Mouse (Mus musculus): ENCODE results near the gene Pnpla2.

The Pnpla2 gene

DNA sequence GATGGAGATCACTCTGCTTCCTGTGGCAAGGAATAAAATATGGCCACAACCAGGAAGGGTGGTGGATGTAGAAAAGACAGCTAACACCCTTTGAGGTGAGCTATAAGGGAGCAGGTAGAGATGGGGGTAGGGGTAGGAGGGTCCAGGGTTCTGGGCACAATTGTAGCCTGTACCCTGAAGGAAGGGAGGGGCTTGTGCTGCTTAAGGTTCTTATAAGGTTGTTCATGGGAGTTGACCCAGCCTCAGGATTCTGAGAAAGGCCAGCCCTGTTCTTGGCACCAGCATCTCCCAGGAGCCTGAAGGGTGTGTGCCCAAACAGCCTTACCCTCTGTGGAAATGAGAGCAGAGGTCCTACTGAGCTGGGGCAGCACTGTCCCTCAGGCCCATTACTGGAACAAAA is 3.1 kb upstream of the Pnpla2 start:
- DNase-seq, result no peak

DNA sequence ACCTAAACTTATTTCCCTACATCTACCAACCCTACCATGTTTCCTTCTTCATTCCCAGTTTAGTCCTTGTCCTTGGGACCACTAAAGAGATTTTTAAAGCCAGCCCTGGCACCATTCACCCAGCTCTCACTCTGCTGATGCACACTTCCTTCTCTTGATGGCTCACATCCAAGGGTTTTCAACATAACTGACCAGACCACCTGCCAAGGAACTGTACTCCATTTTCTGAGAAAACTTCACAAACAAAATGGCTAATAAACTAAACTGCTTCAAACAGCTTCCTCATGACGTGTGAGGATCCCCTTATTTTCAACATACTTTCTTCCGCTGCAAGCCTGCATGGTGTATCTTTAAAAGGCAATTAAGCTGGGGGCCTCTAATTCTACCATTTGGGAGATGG is 1.4 kb upstream of the Pnpla2 start:
- DNase-seq, result no peak

- peak; percentile 66 for DNase-seq
Observed at GRCm38 (mm10) chr7:141455610-141456314, 764 bp downstream of the Pnpla2 start.

GRCm38 (mm10) chr7:141456739-141457138 is 1.7 kb downstream of the Pnpla2 start:
- no peak for DNase-seq

GRCm38 (mm10) chr7:141457236-141457635 is 2.2 kb downstream of the Pnpla2 start:
- DNase-seq, result no peak

DNA sequence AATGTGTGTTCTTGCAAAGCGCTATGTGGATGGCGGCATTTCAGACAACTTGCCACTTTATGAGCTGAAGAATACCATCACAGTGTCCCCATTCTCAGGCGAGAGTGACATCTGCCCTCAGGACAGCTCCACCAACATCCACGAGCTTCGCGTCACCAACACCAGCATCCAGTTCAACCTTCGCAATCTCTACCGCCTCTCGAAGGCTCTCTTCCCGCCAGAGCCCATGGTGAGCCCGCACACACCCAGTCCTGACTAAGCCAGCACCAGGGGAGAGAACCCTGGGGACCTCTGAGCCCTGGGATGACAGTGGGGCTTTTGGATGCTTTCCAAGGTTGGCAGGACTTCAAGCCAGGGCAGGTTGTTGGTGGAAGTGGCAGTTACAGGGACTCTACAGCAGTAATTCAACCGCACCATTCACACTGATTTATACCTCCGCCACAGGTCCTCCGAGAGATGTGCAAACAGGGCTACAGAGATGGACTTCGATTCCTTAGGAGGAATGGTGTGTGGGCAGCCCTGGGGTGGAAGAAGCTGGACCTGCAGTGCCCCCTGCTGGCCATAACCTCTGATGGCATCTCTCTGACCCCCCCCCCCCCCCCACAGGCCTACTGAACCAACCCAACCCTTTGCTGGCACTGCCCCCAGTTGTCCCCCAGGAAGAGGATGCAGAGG is 3.1 kb downstream of the Pnpla2 start:
- DNase-seq, result peak; percentile 60

GRCm38 (mm10) chr7:141458661-141459060 is 3.7 kb downstream of the Pnpla2 start:
- DNase-seq, result no peak

DNA sequence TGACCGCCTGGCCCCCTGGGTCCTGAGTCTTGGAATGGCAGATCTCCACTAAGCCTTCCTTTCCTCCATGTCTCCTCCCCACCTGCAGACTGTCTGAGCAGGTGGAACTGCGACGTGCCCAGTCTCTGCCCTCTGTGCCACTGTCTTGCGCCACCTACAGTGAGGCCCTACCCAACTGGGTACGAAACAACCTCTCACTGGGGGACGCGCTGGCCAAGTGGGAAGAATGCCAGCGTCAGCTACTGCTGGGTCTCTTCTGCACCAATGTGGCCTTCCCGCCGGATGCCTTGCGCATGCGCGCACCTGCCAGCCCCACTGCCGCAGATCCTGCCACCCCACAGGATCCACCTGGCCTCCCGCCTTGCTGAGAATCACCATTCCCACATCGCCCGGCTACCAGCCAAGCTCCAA is 4.3 kb downstream of the Pnpla2 start:
- no peak for DNase-seq

- DNase-seq, result no peak
Observed at GRCm38 (mm10) chr7:141460001-141460390, 5.0 kb downstream of the Pnpla2 start.

- no peak for DNase-seq
Observed at GRCm38 (mm10) chr7:141460391-141461113, 5.6 kb downstream of the Pnpla2 start, which contains the start of gene Cracr2b. Gene Cracr2b (plus strand): TSS chr7:141461094.

DNA sequence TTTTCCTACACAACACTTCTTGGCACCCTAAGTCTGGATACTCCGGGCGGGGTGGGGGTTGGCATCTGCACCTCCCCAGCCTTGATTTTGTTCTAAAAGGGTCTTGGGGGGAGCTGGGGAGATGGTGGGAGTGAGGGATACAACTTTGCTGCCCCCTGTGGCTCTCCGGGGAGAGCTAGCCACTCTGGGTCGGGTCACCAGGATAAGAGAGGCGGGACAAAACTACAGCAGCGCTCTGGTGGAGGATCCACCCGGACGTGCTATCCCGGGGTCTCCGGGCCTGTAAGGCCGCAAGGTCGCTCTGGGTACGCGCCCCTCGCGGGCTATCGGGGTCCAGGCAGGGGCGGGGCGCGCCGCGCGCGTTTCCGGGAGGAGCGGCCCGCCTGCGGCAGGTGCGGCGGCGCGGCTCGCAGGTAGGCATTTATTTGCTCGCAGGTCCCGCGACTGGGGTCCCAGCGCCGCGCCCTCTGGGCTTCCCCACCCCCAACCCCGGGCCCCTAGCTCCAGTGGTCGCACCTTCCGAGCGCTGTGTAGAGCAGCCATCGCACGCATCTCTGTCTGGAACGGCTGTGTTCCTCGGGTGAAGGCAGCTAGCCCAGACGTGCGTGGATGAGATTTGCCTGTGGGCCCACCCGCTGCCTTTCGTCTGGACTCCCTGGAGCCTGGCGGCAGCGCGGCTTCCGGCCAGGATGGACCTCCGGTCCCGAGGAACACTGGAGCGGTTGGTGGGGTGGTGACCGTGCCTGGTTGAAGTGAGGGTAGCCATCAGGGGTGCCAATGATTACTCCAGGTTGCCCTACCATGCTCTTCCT is 6.7 kb downstream of the Pnpla2 start:
- DNase-seq, result peak; percentile 44

DNA sequence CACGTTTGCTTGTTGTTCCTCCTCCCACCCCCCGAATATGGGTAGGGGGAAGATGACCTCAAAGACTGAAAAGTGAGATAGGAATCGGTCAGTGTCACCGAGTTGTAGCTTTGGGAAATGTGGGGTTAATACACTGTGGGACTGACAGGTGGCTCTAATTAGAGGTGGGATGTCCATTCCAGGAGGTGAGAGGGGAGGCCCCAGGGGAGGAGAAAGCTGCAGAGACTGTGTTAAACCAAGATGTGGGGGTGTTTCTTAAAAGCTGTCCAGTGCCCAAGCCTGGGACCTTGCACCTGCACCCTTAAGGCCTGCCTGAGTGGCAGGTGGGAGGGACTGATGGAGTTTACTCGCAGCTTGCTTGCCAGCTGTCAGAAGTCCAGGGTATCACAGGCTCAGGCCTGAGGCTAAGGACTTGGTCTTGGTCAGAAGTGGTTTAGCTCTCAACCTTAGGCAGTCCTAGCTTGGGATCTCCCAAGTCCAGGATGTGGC is 7.4 kb downstream of the Pnpla2 start:
- peak; percentile 11 for DNase-seq

DNA sequence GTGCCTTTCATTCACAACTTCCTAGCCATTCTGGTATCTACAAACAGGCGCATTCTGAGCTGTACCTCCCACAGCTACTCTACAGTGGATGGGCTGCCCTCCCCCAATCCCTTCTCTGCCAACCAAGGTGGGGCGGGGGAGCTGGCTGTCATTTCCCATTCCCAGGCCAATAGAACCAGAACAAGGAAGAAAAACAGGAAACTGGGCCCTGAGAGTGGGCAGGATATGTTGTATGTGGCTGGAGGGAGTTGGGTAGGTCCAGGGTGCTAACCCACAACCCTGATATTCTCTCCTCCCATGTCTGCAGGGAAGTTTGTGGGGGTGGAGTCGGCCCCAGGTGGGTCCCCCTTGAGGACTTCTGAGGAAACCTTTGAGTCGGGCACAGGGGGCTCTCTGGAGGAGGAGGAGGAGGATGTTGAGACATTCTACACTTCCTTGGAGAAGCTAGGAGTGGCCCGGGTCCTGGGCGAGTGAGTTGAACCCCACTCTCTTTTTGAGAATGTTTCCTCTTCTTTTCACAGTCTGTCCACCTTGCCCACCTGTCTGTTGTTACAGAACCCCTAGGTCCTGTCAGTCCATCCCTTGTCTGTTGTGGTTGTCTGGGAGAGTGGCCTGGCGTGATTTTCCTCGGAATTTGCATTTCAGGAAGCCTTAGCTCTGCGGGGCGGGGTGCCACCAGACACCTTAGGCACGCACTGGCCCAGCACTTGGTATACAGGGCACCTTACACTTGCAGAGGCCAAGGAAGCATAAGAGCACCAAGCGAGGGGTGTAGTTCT is 9.0 kb downstream of the Pnpla2 start:
- DNase-seq, result no peak

DNA sequence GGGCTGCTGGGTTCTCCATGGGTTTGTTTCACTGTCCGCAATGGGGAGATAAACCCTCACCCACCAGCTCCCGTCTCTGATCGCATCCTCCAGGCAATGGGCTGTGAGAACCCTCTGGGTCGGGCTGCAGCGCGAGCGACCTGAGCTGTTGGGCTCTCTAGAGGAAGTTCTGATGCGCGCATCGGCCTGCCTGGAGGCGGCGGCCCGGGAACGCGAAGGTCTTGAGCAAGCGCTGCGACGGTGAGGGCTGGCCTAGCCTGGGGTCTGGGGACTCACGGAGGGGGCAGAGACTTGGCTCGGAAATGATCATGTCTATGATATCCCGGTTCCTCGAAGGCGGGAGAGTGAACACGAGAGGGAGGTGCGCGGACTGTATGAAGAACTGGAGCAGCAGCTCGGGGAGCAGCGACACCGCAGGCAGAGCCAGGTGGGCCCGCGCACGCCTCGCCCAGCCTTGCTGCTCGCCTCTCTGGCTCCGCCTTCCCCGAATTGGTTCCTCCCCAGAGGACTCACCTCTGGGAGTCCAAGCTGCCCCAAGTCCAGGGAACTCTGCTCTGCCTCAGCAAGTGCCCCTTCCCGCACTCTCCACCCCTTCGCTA is 9.7 kb downstream of the Pnpla2 start:
- peak; percentile 45 for DNase-seq

GRCm38 (mm10) chr7:141465388-141466044 is 10.5 kb downstream of the Pnpla2 start:
- peak; percentile 22 for DNase-seq

GRCm38 (mm10) chr7:141466045-141466394 is 11.0 kb downstream of the Pnpla2 start:
- no peak for DNase-seq

DNA sequence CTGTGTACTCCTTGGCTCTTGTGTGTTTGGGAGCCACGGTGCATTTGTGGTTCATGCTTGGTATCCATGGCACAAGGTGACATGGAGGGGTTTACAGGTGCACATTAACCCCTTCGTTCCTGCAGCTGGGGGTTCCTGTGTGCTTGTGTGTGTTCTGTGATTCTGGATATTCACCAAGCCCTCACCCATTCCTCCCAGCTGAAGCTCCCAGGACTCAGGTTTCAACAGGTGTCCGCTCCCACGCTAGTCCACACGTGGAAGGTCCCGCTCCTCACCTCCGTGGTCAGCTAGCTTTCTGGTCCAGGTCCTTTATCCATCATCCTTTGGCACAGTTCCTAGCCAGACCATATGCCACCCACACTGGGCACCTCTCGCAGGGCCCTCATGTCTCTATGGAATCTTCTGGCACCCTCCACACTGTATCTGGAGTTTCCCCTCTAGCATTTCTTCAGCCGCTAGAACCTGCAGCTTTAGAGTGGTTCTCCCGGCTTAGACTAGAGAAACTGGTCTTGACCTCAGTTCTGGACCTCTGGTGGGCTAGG is 11.7 kb downstream of the Pnpla2 start:
- no peak for DNase-seq

DNA sequence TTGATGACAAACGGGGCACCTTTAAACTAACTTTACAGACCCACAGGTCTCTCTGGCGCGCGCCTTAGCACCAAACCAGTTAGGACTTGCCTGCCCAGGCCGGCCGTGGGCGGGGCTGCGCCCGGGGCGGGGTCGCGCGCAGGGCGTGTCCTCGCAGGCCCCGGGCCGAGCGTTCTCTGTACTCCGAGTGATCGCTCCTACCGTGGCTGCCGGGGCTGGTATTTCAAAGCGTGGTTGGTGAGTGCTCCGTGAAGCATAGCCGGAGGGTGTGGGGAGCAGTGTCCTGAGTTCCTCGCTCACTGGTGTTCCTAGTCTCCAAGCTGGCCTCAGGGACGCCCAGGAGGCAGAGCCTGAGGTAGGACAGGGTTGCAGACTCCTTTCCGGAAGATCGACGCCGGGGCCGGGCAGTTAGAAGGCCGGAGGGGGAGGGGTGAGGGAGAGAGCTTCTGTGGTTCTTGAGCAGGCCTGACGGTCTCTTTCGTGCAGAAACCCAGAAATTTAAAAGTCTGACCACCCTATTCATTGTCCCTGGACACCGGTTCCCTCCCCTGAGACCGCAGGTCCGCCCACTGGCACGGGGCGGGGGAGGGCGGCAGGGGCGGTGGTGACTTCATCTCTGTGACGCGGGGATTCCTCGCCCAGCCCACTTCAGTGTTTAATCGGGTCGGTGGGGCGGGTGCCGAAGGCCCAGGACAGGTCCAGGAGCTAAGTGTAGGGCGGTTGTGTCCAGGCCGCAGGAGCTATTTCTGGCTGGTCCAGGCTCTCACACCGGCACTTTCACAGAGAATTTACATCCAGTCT is 12.4 kb downstream of the Pnpla2 start, which contains the start of gene Cd151:
Gene Cd151 (plus strand): TSS at position 163 of the 801 bp plus-strand sequence.
- peak; percentile 93 for DNase-seq

DNA sequence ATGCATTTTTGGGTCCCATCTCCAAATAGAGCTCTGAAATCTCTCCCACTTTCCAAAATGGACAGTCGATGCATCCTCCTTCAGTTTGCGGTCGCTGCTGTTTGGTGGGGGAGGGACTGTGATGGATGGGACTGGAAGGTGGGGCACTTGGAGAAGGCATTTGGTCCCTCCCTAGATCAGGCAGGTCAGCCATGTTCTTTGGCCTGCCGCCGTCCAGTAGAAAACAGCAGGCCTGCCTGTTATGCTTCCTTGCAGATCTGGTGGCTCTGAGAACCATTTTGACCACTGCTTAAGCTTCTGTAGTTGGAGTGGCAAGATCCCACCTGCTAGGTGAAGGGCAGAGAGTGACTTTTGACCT is 13.1 kb downstream of the Pnpla2 start:
- DNase-seq, result peak; percentile 24

All from embryo, embryonic 11 days (tissue).